ENCODE assay signal across 8 mouse cellular contexts in genomic region chr3:55242422-55243055, GRCm38 (mm10). TPM values are rescaled to one million over a fixed set of nuclear protein-coding genes. Genes with fewer than 3 reads are reported as not detected.
DNase-seq lines count a peak whose midpoint lies in the region; ATAC-seq lines count a peak whose summit lies in the region.
"Had no signal": no experiment of that assay in that cellular context is flagged by ENCODE, and none has a peak within 500 bp of the region (broad histone marks: within the 10 kb centered on the region; RNA-seq: fewer than 3 reads in every experiment).

No protein-coding gene starts in this region.

- peak overlapping the region; percentile 98 for H3K4me2 ChIP-seq in heart, embryonic 11.5 days
- H3K4me2 ChIP-seq in kidney, embryonic 16.5 days (replicated peaks; ENCODE audit: low read depth, low read length): peak overlapping the region; percentile 92
- H3K4me2 ChIP-seq in neural tube, embryonic 12.5 days (replicated peaks): peak overlapping the region; percentile 59

- H3K27me3 ChIP-seq in heart, embryonic 11.5 days (ENCODE audit: control insufficient read depth, insufficient read depth, low read length): peaks cover 13% of the 10 kb centered on the region
- H3K27me3 ChIP-seq in kidney, embryonic 16.5 days (ENCODE audit: insufficient read depth, low read length): peaks cover 2% of the 10 kb centered on the region; the same call in 1 of the 2 replicates
- H3K27me3 ChIP-seq in neural tube, embryonic 12.5 days (replicated peaks): no peaks in the 10 kb centered on the region

- H3K27ac ChIP-seq in heart, embryonic 11.5 days (ENCODE audit: low read depth, low read length): no peak overlapping the region
- H3K27ac ChIP-seq in kidney, embryonic 16.5 days (ENCODE audit: low read length): no peak overlapping the region
- peak overlapping the region; percentile 91 for H3K27ac ChIP-seq in neural tube, embryonic 12.5 days
- H3K27ac ChIP-seq: liver, embryonic 14.5 days had no signal

- 0% methylated on average over 44 of the region's 45 CpGs for WGBS in heart, embryonic 11.5 days (ENCODE audit: insufficient replicate concordance)
- WGBS in kidney, embryonic 16.5 days: 0% methylated on average over 43 of the region's 45 CpGs
- WGBS in neural tube, embryonic 12.5 days: under 1% methylated on average over 44 of the region's 45 CpGs

- no peaks in the 10 kb centered on the region for H3K36me3 ChIP-seq in heart, embryonic 11.5 days (ENCODE audit: control insufficient read depth, insufficient read depth, low read length)
- no peaks in the 10 kb centered on the region for H3K36me3 ChIP-seq in kidney, embryonic 16.5 days (ENCODE audit: insufficient read depth, low read length)
- H3K36me3 ChIP-seq in neural tube, embryonic 12.5 days: peaks cover 8% of the 10 kb centered on the region; the same call in 1 of the 2 replicates

- peak; percentile 36 for ATAC-seq in cerebellum, adult (ENCODE audit: insufficient number of reproducible peaks, low FRiP score, low TSS enrichment)
- peak; percentile 63; the same call in 1 of the 2 replicates for ATAC-seq in heart, embryonic 11.5 days (replicated peaks; ENCODE audit: insufficient number of reproducible peaks, low FRiP score, low TSS enrichment)
- ATAC-seq in kidney, embryonic 16.5 days (ENCODE audit: low FRiP score, low TSS enrichment): peak; percentile 96
- ATAC-seq in neural tube, embryonic 12.5 days (ENCODE audit: low FRiP score, low read depth): peak; percentile 97

- no peaks in the 10 kb centered on the region for H3K9me3 ChIP-seq in heart, embryonic 11.5 days (replicated peaks; ENCODE audit: control insufficient read depth, low read length)
- no peaks in the 10 kb centered on the region for H3K9me3 ChIP-seq in kidney, embryonic 16.5 days (ENCODE audit: low read length)
- no peaks in the 10 kb centered on the region for H3K9me3 ChIP-seq in neural tube, embryonic 12.5 days

- H3K9ac ChIP-seq in heart, embryonic 11.5 days (ENCODE audit: low read depth, low read length): peak overlapping the region; percentile 66
- H3K9ac ChIP-seq in kidney, embryonic 16.5 days (replicated peaks; ENCODE audit: low read length): peak overlapping the region; percentile 61
- peak overlapping the region; percentile 91 for H3K9ac ChIP-seq in neural tube, embryonic 12.5 days
- H3K9ac ChIP-seq: liver, embryonic 14.5 days had no signal

- H3K4me3 ChIP-seq in heart, embryonic 11.5 days (ENCODE audit: low read depth, low read length): peak overlapping the region; percentile 54
- H3K4me3 ChIP-seq in kidney, embryonic 16.5 days (ENCODE audit: low read length): peak overlapping the region; percentile 59
- H3K4me3 ChIP-seq in neural tube, embryonic 12.5 days: peak overlapping the region; percentile 71

- H3K4me1 ChIP-seq in heart, embryonic 11.5 days (ENCODE audit: control insufficient read depth, insufficient read depth, low read length): peaks cover 2% of the 10 kb centered on the region; the same call in 1 of the 2 replicates
- peaks cover 6% of the 10 kb centered on the region; the same call in 1 of the 2 replicates for H3K4me1 ChIP-seq in kidney, embryonic 16.5 days (ENCODE audit: insufficient read depth, low read length)
- peaks cover 15% of the 10 kb centered on the region; the same call in 1 of the 2 replicates for H3K4me1 ChIP-seq in neural tube, embryonic 12.5 days

- peak; percentile 88 for DNase-seq in fibroblast of lung, adult 2 months (ENCODE audit: low read depth)
- DNase-seq in liver: peak; percentile 50
- peak; percentile 39 for DNase-seq in urinary bladder, postnatal 10 days (ENCODE audit: low spot score)

RNA-seq across cellular contexts. Expression of gene Dclk1, which starts 0.4 kb away (rescaled TPM):
- polyA plus RNA-seq in heart, embryonic 11.5 days (2014; fragmentation: Nextera tagmentation; extraction: Ambion mirVana): 4.7 and 5.5 TPM in 2 replicates
- 25.6 and 30.0 TPM in 2 replicates for polyA plus RNA-seq in kidney, embryonic 16.5 days (2015; fragmentation: Nextera tagmentation; extraction: Ambion mirVana)
- polyA plus RNA-seq in neural tube, embryonic 12.5 days (2016; fragmentation: Nextera tagmentation; extraction: Ambion mirVana): 171 and 184 TPM in 2 replicates

Comparison
In these comparisons a context has a peak if more than half of its experiments do, and no peak if none do; other contexts are left out.
1. ATAC-seq: peak in every context shown above with its lines; median percentile 97 in neural tube, embryonic 12.5 days; 96 in kidney, embryonic 16.5 days; 63 in heart, embryonic 11.5 days; 36 in cerebellum, adult.